Mouse (Mus musculus): ENCODE measurements at regions not wholly inside any gene's neighbourhood (a gene's known extent, or its start where the extent isn't known, plus 50 kb on each side); places are given as distances from the start of the nearest gene placed in this dataset.

GRCm38 (mm10) chr16:51942431-51943130, 88.4 kb upstream of the Cblb start:
- H3K4me1 ChIP-seq (ENCODE audit: control insufficient read depth, insufficient read depth), result no peaks in the 10 kb centered on the region
- DNase-seq (ENCODE audit: low spot score), result no peak
- no peak overlapping the region for H3K4me2 ChIP-seq (ENCODE audit: low read depth, low read length)
- H3K27me3 ChIP-seq (ENCODE audit: control insufficient read depth, insufficient read depth, low read length), result no peaks in the 10 kb centered on the region
- 81% methylated on average over 9 of the region's 9 CpGs for WGBS
- H3K27ac ChIP-seq (ENCODE audit: low read depth), result no peak overlapping the region
- H3K9me3 ChIP-seq (replicated peaks; ENCODE audit: control insufficient read depth, low read length), result no peaks in the 10 kb centered on the region
- H3K9ac ChIP-seq (replicated peaks; ENCODE audit: low read depth, low read length), result no peak overlapping the region
- ATAC-seq (ENCODE audit: insufficient read depth, low read depth), result no peak
- TF ChIP-seq CTCF (IDR thresholded peaks at IDR 0.05; ENCODE audit: low read depth) (no peak), EP300 (IDR thresholded peaks at IDR 0.05; ENCODE audit: low read depth) (no peak)
- no peak overlapping the region for H3K4me3 ChIP-seq (ENCODE audit: low read depth, low read length)
- no peaks in the 10 kb centered on the region for H3K36me3 ChIP-seq (replicated peaks; ENCODE audit: control insufficient read depth, insufficient read depth, low read length)

DNA sequence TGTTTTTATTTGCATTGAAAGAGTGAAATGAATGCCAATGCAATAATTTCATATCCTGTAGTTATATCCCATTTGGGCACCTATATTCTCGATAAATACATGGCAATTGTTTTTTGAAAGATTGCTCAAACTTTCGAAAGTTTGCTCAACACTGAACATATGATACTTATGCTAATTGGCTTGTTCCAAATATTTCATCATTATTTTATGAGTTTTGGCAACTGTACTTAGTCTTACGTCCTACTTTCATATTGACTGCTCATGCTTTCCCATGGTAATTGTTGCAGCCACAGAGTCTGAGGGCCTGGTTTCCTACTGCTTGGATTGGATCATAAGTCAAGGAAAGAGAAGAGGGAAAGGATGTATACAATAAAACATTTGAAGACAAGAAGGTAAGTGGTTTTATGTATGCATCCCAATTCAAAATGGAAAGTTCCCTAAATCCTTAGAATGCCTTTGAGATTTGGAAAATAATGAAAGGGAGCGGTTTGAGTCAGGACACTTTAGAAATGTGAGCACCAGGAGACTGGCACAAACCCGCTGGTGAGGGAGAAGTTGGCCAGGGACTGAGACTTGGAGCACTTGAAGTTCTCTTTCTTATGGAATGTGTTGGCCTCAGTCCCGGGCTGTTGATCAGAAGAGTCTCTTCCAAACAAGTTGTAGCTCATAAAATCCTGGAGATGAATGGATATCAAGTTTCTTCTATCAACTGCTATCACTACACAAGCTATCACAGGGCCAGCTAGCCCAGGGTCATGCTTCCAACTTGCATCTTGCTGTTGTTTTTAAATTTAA, 63.8 kb upstream of the Cblb start:
- Histone ChIP-seq H3K9ac (replicated peaks; ENCODE audit: low read depth, low read length) (no peak overlapping the region), H3K4me1 (ENCODE audit: control insufficient read depth, insufficient read depth) (no peaks in the 10 kb centered on the region), H3K9me3 (replicated peaks; ENCODE audit: control insufficient read depth, low read length) (no peaks in the 10 kb centered on the region), H3K27ac (ENCODE audit: low read depth) (no peak overlapping the region), H3K27me3 (ENCODE audit: control insufficient read depth, insufficient read depth, low read length) (no peaks in the 10 kb centered on the region), H3K4me3 (ENCODE audit: low read depth, low read length) (no peak overlapping the region), H3K4me2 (ENCODE audit: low read depth, low read length) (no peak overlapping the region), H3K36me3 (replicated peaks; ENCODE audit: control insufficient read depth, insufficient read depth, low read length) (no peaks in the 10 kb centered on the region)
- ATAC-seq (ENCODE audit: insufficient read depth, low read depth) (no peak), DNase-seq (ENCODE audit: low spot score) (no peak)
- 67% methylated on average over 6 of the region's 6 CpGs for WGBS
- no peak for TF ChIP-seq CTCF (IDR thresholded peaks at IDR 0.05; ENCODE audit: low read depth)
